Mouse (Mus musculus): ENCODE measurements around the gene Mrps17.

DNA sequence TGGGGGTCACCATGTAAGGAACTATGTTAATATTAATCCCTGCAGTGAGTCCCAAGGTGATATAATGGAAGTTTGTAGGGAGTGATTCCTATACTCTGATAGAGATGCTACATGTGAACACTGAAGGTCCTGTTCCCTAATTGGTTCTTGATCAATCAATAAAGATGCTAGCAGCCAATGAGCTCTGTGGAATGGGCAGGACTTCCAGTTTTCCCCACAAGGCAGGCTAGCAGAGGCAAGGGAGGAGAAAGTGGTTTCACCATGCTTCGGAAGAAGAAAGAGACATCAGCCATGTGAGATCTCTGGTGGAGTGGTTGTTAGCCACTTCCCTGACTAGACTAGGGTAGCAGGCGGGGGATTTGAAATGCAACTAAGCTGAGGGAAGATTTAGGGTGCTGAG, 14.8 kb upstream of the Mrps17 start:
- TF ChIP-seq EP300 (IDR thresholded peaks at IDR 0.05; ENCODE audit: insufficient read depth, low read depth, low read length) (no peak), CTCF (IDR thresholded peaks at IDR 0.05; ENCODE audit: low read depth, low read length) (no peak)
